Mouse (Mus musculus) testis, adult 2 months (tissue): ENCODE measurements at regions not wholly inside any gene's neighbourhood (a gene's known extent, or its start where the extent isn't known, plus 50 kb on each side); places are given as distances from the start of the nearest gene placed in this dataset.

ENCODE experiments used
- CTCF ChIP-seq: fragments of 200-500 bp; IDR thresholded peaks from 2 replicates; pipeline ENCODE4 v1.5.1; 2012; ENCODE audit warnings: low read depth, mild to moderate bottlenecking, inconsistent platforms, low read length, moderate library complexity; ENCODE audit not compliant: control insufficient read depth, insufficient read depth, insufficient replicate concordance
- POLR2A ChIP-seq: fragments of 200-500 bp; IDR thresholded peaks from 2 replicates; pipeline ENCODE4 v1.6.1; 2012; ENCODE audit warnings: low read depth, mild to moderate bottlenecking, inconsistent platforms, low read length, moderate library complexity; ENCODE audit not compliant: control insufficient read depth

- TF ChIP-seq CTCF (no peak), POLR2A (no peak)
Observed at GRCm38 (mm10) chr1:77261678-77262077, 253.2 kb downstream of the Epha4 start.
